Mouse (Mus musculus): ENCODE measurements at regions not wholly inside any gene's neighbourhood (a gene's known extent, or its start where the extent isn't known, plus 50 kb on each side); places are given as distances from the start of the nearest gene placed in this dataset.

DNA sequence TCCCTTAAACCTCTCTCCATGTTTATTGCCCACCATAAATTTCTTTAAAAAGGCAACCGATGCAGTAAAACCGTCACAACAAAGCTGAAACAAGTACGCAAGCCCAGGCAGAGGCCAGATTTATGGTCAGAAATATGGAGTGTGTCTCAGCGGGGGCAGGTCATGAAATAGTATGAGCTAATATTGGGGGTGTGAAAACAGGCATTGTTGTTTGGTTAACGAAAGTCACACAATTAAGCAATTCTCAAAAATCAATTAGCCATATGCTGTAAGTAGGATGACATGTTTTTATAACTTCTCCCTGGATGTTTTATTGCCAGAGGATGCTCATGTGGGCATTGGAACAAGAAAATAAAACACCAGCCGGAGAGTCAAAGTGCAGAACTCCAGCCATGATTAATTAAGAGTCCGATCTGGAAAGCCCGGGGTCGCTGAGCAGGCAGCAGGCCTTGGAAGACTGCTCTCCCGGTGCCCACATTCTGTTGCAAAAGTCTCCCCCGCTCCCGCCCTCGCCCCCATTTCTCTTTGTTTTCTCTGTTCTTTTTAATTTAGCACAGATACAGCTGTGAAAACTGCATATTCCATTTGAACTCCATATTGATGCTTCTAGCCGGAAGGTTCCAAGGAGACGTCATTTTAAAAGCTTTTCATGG lies 239.0 kb downstream of the Cxcl12 start:
- no peak for DNase-seq (ENCODE audit: low read depth, low spot score)
- 33% methylated on average over 15 of the region's 15 CpGs for WGBS

DNA sequence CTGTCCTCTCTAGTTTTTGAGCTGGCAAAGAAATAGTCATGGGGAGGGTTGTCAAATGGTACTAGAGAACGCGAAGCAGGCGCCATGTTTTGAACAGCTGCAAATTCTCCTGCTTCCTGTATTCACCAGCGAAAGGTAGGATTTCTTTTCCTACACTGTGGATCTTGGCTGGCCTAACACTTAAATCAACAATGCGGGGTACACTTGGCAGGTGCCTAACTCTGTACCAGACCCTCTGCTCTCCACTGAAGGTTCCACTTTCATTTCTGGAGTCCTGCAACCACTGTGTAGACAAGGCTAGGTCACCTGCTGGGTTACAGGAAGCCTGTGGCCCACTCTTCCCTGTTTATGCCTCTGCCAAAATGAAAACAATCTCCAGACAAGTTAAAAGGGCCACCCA lies 239.6 kb downstream of the Cxcl12 start:
- no peak for DNase-seq (ENCODE audit: low read depth, low spot score)
- WGBS, result 64% methylated on average over 5 of the region's 5 CpGs

DNA sequence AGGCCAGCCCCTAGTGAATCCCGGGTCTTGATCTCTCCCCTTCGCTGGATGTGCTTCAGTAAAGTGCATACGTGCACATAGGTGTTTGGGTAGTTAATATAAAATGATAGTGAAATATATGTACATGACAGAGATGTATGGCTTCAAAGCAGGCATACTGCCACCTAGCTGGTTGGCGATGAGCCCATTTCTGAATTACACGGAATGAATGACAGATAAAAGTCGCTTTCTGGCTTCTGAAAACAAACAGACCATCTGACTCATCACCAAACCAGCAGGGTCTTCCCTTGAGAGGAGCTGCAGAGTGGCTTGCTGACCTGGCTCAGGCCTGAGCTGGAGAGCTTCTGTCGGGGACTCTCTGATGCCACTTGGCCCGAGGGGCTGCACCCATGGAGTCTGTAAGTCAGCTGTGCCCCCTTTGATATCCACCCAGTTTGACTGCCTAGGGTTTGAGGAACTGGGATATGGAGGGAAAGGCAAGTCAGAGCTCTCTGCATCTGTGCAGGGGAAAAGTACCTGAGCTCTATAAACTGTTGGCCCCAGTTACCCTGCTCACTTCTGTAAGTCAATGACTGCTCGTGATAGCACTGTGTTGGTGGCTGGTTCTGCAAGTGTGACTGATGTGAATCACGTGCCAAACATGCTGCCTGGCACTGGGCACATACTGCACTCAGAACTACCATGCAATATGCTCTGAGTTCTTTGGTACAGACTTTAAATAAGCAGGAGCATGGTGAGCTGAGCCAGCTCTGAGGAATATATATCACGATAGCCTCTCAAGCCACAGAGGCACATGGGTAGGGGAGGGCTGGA lies 240.8 kb downstream of the Cxcl12 start:
- DNase-seq (ENCODE audit: low read depth, low spot score), result no peak
- 60% methylated on average over 11 of the region's 11 CpGs for WGBS

DNA sequence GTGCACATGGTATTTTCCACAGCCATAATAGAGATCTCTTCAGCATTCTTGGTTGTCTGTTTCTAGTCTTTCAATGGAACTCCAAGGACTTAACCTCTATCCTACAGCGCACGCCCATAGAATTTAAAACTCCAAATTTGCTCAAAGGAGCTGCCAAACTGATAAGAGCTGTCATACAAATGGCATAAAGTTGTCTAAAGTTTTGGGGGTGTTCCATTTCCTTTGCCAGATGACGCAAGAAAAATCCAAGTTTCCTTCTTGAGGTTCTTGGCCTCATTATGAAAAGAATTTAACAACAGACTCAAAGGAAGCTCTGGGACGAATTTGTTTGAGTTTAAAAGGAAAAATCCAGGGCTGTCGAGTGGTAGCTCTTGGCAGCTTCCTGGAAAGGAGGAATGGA lies 246.6 kb downstream of the Cxcl12 start:
- 63% methylated on average over 5 of the region's 5 CpGs for WGBS
- DNase-seq (ENCODE audit: low read depth, low spot score), result no peak

DNA sequence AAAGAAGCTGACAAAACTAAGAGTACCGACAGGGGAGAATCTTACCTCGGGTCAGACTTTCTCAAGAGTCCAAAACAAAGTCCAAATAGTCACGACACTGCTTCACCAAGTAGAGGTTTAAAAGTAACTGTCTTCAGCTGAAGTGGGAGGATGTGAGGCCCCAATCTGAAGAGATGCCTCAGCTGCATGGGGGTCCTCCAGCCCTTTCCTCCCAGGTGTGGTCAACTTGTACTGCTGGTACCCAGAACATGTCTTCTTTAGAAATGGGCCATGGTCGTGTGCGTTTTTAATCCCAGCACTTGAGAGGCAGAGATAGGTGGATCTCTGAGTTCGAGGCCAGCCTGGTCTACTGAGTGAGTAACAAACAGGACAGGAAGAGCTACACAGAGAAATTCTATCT lies 247.6 kb downstream of the Cxcl12 start:
- DNase-seq (ENCODE audit: low read depth, low spot score), result no peak
- WGBS, result 83% methylated on average over 6 of the region's 6 CpGs

DNA sequence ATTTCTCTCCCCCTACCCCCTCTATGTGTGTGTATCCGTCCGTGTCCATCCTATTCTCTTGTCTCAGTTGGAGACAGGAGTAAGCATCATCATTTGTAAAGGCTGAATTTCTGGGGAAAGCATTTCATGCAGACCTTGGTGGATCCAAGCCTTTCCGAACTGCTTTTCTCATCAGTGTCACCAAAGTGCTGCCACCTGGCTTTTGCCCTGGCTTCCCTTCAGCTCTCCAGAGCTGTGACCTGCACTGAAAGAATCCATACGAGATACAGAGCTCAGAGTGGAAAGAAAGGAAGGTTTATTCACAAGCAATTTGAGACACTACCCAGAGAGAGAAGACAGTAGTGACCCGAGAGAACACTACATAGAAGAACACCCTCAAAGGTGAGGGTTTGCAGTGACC lies 248.1 kb downstream of the Cxcl12 start:
- DNase-seq (ENCODE audit: low read depth, low spot score), result no peak
- WGBS, result 73% methylated on average over 5 of the region's 5 CpGs

DNA sequence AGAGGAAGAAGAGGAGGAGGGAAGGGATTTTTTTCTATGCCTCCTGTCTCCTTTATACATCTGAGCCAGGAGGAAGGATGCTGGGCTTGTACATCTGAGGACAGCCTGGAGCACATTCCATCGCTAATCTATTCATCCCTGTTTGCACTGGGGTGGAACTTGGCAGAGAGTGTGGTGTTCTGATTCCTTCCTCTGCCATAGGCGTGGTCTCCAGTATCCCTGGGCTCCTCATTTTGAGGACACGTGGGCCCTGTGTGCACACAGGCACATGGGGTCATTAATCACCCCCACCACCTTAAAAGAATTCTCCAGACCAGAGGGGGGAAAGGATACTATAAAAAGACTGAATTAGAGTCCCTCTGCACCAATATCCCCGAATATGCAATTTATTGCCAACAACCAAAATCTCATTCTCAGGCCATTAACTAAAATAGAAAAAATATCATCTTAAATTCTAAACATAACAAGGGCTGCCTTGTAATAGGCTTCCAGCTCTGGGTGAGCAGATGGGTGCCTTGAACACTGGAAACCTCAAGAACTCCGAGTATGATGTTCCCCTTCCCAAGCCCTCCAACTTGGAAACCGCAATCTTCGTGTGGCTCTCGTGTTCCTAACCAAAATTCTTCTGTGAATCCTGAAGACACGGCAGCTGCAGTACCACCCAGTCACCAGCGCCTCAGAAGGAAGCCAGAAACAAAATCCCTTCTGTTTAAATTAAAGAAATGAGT lies 254.7 kb downstream of the Cxcl12 start:
- WGBS, result 66% methylated on average over 10 of the region's 10 CpGs
- DNase-seq (ENCODE audit: low read depth, low spot score), result no peak

DNA sequence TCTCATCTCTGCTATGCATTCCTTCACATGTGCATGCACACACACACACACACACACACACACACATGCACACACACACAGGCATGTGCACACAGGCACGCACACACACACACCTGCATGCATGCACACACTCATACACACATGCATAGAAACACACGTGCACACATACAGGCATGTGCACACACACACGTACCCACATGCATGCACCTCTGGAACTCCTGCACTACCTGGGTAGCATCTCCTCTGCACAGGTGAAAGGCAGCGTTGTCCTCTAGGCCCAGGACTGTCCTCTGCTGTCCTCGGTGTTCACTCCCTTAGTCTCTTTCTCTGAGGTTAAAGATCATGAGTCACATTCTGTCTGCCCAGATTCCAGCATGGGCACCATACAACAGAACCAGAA lies 258.0 kb downstream of the Cxcl12 start:
- no peak for DNase-seq (ENCODE audit: low read depth, low spot score)
- WGBS, result 89% methylated on average over 5 of the region's 5 CpGs

DNA sequence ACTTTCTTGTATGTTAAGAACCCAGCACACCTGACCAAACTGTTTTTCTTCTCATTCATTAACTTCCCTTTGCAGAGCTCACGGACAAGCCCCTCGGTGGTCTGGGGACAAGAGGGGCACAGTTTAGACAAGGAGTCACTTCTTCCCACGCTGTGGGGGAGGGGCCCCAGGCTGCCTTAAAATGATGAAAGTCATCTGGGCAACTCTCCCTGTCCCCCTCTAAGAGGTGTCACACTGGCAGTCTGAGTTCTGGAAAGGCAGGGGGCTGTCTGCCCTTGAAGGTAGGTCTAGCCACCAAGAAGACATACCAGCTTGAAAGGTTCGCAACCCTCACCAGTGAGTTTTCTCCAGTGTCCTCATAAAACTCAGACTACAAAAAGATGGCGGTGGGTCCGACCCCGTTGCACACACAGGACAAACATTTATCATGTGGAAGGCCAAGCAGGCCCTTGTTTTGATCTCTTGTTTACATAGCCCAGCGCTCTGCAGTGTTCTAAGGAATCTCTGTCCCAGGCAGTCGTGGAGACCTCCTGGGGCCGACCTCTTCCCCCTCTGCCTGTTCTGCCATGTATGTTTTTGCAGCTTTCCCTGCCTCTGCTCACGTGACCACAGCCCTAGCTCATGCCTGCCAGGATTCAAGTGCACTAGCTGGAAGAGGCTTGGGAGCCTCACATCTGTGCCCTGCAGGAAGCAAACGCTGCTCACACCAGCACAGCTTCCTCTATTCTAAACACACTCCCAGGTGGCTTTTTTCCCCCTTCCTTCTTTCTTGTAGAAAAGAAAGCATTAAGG lies 259.2 kb downstream of the Cxcl12 start:
- DNase-seq (ENCODE audit: low read depth, low spot score), result no peak
- WGBS, result 25% methylated on average over 12 of the region's 12 CpGs

DNA sequence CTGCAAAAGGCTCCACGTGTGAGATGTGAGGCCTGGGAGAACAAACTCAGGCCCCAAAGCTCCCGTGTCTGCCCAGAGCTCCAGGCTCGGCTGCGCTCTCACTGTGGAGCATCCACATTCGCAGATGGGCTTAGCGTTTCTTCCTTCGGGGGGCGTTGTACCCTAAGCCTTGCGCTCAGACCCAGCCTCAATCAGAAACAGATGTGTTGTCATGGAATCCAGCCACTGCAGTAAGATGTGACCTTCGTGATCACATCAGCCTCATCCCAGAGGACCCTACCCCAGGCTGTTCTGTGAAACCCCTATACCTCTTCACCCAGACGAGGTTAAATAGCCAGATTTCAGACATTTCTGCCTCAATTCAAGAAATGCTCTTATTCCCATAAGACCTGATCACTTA lies 260.1 kb downstream of the Cxcl12 start:
- WGBS, result 89% methylated on average over 11 of the region's 11 CpGs

DNA sequence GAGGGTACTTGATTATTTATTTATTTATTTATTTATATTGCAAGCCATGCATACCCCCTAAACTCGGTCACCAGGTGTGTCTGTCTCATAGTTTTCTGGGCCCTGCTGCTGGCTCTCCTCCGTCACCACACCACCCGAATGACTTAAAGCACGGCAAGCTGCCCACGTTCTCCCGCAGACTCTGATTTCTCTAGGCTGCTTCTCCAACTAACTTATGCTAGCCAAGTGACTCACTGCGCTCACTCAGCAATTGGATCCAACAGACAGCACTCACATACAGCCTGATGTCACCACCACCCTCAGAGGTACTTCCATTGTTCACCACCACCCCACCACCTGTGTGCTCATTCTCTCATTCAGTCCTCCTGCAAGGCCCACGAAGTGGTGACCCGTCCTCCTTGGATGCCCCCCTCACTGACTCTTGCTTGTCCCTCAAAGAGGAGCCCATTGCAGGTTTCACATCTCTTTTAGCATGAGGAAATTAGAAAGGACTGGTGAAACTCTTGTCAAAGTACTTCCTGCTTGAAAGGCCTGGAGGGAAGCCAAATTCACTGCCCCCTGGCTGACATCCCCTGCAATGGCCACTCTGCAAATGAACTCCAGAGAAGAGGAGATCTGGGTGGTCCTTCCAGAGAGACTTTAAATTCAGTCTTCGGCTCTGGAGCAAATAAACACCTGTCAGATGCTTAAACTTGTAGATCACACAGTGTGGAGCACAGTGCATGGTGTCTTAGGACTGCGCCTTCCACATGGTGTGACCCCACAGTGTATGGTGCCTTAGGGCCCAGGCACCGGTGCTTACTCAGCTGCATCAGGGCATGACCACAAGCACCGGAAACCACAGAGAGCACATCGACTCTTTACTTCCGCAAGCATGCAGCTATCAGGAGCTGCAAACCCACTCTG lies 262.8 kb downstream of the Cxcl12 start:
- no peak for DNase-seq (ENCODE audit: low read depth, low spot score)
- WGBS, result 75% methylated on average over 15 of the region's 15 CpGs

More for the DNA sequence above, 260.1 kb downstream of the Cxcl12 start:
- no peak for DNase-seq (ENCODE audit: low read depth, low spot score)

DNA sequence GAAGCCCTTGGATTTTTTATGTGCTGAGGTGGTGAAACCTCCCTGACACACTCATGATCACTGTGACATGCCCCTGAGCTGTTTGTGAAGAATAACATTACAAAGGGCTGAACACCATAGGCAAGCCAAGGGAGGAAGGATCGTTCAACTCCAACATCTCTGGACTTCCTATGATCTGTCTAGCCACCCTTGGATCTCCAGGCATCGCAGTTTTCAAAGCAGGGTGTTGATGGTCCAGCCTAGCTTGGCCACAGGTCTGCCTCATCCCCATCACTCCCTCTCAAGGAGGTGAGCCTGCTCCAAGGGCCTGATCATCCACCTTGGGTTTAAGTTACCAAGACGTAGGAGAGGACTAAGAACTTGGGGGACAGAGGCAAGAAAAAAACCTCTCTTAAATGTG lies 268.5 kb downstream of the Cxcl12 start:
- 84% methylated on average over 3 of the region's 3 CpGs for WGBS
- no peak for DNase-seq (ENCODE audit: low read depth, low spot score)

DNA sequence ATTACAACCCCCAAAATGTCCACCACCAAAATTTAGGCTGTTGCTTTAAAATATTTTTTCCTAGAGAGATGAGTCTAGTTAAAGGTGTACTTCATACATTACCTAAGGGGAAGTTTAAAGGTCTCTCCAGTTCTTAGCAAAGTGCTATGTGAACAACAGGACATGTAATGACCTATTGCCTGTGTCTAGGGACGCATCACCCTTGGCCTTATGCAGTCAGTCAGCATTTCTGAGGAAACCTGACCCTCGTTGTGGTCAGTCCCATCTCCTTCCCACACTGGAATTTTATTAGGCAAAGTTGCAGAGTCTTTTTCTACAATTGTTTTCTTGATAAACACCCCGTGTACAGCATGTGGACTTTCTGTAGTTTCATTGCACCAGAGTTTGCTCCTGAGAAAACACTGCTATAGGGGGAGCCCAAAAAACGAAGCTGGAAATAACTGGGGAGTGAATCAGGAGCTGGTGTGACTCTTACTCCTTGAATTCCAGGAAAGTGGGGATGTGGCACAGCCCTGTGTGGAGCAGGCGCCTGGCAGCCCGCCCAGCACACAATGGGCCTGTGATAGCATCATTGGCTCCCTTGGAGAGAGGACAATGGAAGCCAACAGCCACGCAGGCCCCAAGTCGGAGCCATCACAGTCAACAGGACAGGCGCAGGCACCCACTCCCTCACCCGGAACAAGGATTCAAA lies 269.2 kb downstream of the Cxcl12 start:
- DNase-seq (ENCODE audit: low read depth, low spot score), result no peak
- WGBS, result 60% methylated on average over 10 of the region's 10 CpGs

DNA sequence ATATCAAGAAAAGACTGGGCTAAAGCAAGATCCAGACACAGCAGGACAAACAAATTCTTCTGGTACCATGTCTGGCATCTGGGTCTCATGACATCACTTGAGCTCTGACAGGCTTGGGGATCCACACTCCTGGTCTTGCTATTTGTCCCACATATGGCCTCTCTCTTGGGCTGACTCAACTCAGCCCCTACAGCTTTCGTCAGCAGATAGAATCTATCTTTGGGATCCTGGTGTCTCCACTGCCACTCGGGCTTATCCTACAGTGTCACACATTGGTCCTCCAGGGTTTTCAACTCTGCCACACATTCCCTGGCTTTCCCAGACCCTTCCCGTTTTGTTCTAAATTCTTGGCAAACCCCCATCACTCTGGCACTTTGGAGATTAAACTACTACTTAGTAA lies 280.3 kb downstream of the Cxcl12 start:
- no peak for DNase-seq (ENCODE audit: low read depth, low spot score)
- 70% methylated on average over 3 of the region's 3 CpGs for WGBS

DNA sequence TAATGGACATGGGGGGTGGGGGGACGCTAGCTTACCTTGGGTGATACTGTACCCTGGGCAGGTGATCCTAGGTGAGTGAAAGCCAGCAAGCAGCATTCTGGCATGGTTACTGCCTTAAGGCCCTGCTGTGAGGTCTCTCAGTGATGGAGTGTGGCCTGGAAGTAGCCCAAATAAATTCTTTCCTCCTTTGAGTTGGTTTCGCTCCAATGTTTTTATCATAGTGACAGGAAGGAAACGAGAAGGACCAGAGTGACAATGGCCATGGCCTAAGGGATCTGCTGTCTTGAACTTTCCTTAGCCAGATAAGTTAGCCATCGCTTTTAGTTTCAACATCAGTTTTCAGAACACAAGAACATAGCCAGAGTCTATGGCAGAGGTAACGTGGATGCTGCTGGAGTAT lies 282.7 kb downstream of the Cxcl12 start:
- no peak for DNase-seq (ENCODE audit: low read depth, low spot score)
- 82% methylated on average over 5 of the region's 5 CpGs for WGBS

DNA sequence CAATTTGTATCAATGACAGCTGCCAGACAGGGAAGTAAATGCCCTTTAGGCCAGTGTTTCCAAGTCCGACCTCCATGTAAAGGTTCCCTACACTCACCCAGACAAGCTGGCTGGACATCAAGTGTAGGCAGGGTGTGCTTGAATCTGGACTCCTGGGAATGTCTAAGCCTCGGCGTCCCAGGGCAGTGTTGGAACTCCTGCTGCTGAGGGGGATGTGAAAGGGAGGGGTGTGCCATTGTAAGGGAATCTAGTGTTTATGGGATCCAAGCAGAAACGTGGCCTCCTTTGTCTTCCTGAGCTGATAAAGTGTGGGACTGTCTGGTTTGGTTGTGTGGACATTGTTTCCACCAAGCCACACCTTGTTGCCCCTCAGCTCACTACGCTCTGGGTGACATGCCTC lies 291.9 kb downstream of the Cxcl12 start:
- WGBS, result 42% methylated on average over 5 of the region's 5 CpGs
- DNase-seq (ENCODE audit: low read depth, low spot score), result no peak

DNA sequence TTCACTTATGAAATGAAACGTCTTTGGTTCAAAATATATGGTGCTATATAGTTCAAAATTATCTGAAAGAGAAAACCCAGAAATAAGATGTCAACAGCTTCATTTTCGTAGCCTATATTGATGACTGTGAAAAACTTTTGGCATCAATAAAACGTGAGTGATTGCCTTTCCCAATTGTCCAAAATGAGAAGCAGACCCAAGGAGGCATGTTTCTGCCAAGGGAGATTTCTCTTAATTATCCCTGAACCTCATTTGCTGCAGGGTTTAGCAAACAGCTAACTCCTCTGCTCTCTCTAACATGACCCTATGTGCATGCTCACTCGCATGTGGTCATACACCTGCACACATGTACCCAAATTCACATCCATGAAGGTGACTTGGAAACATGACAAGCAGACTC lies 296.8 kb downstream of the Cxcl12 start:
- DNase-seq (ENCODE audit: low read depth, low spot score), result no peak
- WGBS, result 78% methylated on average over 4 of the region's 4 CpGs

DNA sequence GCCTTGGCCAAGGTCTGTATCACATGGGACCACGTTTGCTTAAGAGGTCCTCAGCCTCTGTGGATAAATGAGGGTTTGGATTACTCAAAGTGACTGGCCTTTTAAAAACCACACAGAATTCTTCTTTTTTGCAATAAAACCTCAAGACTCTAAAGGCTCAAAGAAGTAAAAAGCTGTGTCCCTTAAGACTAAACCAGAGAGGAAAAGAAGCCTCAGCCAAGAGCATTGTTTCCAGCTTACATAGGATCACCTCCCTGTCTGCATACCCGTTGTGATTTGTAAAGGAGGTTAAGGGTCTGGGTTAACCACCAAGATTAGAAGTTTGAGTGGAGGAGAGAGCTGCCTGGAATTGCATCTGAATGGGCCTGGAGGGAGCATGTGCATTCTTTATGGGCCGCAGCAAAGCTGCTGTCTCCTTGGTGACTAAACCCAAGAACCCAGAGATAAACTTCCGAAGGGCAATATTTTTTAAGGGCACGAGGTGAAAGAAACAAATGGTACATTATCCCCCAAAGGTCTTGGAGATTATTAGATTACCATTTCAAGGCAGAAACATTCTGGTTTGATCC lies 297.4 kb downstream of the Cxcl12 start:
- DNase-seq (ENCODE audit: low read depth, low spot score), result no peak
- WGBS, result 52% methylated on average over 5 of the region's 5 CpGs
